Mouse (Mus musculus) neural tube, embryonic 13.5 days (tissue): Measurements from ENCODE around the gene Jak2. TPM values are rescaled to one million over a fixed set of nuclear protein-coding genes. Genes with fewer than 3 reads are reported as not detected.
A peak's percentile ranks its signal among the peaks of the same experiment; 100 is the strongest.

Source experiments
- ATAC-seq: fragments of 200-750 bp; cut with Nextera tagmentation; 2 replicates; pipeline ENCODE4 v1.8.0; 2017; ENCODE audit warnings: low read depth, mild to moderate bottlenecking, moderate TSS enrichment, moderate library complexity
- H3K27ac ChIP-seq: fragments of 300-500 bp; sonication (generic); replicated peaks from 2 replicates; pipeline ENCODE4 v1.5.1; 2015; ENCODE audit warnings: moderate library complexity, mild to moderate bottlenecking, inconsistent platforms
- H3K27me3 ChIP-seq: fragments of 300-500 bp; sonication (generic); 2 replicates; pipeline ENCODE4 v1.6.1; 2015; ENCODE audit warnings: mild to moderate bottlenecking, inconsistent platforms
- H3K36me3 ChIP-seq: fragments of 300-500 bp; sonication (generic); 2 replicates; pipeline ENCODE4 v1.6.1; 2015; ENCODE audit warnings: mild to moderate bottlenecking, inconsistent platforms
- H3K4me1 ChIP-seq: fragments of 300-500 bp; sonication (generic); replicated peaks from 2 replicates; pipeline ENCODE4 v1.6.1; 2015; ENCODE audit warnings: inconsistent platforms
- H3K4me2 ChIP-seq: fragments of 300-500 bp; sonication (generic); 2 replicates; pipeline ENCODE4 v1.6.1; 2015; ENCODE audit warnings: inconsistent platforms, mild to moderate bottlenecking, moderate library complexity
- H3K4me3 ChIP-seq: fragments of 300-500 bp; sonication (generic); 2 replicates; pipeline ENCODE4 v1.5.1; 2015; ENCODE audit warnings: mild to moderate bottlenecking, inconsistent platforms
- H3K9ac ChIP-seq: fragments of 300-500 bp; sonication (generic); 2 replicates; pipeline ENCODE4 v1.6.1; 2015; ENCODE audit warnings: moderate library complexity, mild to moderate bottlenecking, inconsistent platforms
- H3K9me3 ChIP-seq: fragments of 300-500 bp; sonication (generic); 2 replicates; pipeline ENCODE4 v1.6.1; 2016; ENCODE audit warnings: inconsistent platforms
- whole genome bisulfite sequencing: fragments of 180-500 bp; shearing (Covaris S2); methylation state at CpG from one replicate; pipeline ENCODE4 v1.1.7; 2015; 5-methylcytosine and 5-hydroxymethylcytosine counted together
- polyA plus RNA-seq: library from polyadenylated mRNA; unstranded; fragments of >200 nt; fragmentation: Nextera tagmentation; extraction: Ambion mirVana; gene quantifications from 2 replicates; pipeline ENCODE4 v1.2.1, GENCODE M21; 2015

Gene Jak2
- polyA plus RNA-seq, 1 experiment from 2014 or later, result 12.5 TPM

- H3K9ac ChIP-seq, result no peak overlapping the region
- ATAC-seq, result no peak
- no peaks in the 10 kb centered on the region for H3K9me3 ChIP-seq
- no peak overlapping the region for H3K4me3 ChIP-seq
- 79% methylated on average over 6 of the region's 6 CpGs for WGBS
- no peaks in the 10 kb centered on the region for H3K36me3 ChIP-seq
- H3K27ac ChIP-seq, result no peak overlapping the region
- peaks cover 9% of the 10 kb centered on the region; the same call in 1 of the 2 replicates for H3K4me1 ChIP-seq
- no peak overlapping the region for H3K4me2 ChIP-seq
- no peaks in the 10 kb centered on the region for H3K27me3 ChIP-seq
These were observed 18.9 kb upstream of the Jak2 start for GRCm38 (mm10) chr19:29232738-29233137.

- no peaks in the 10 kb centered on the region for H3K36me3 ChIP-seq
- H3K9me3 ChIP-seq, result no peaks in the 10 kb centered on the region
- 57% methylated on average over 9 of the region's 9 CpGs for WGBS
- no peak for ATAC-seq
- H3K4me2 ChIP-seq, result no peak overlapping the region
- H3K27me3 ChIP-seq, result no peaks in the 10 kb centered on the region
- no peak overlapping the region for H3K4me3 ChIP-seq
- H3K4me1 ChIP-seq, result peaks cover 9% of the 10 kb centered on the region; the same call in 1 of the 2 replicates
- H3K9ac ChIP-seq, result no peak overlapping the region
- no peak overlapping the region for H3K27ac ChIP-seq
These were observed 14.8 kb upstream of the Jak2 start for GRCm38 (mm10) chr19:29236658-29237385.

- no peak overlapping the region for H3K27ac ChIP-seq
- WGBS, result 67% methylated on average over 9 of the region's 9 CpGs
- no peaks in the 10 kb centered on the region for H3K27me3 ChIP-seq
- H3K4me3 ChIP-seq, result no peak overlapping the region
- H3K9ac ChIP-seq, result no peak overlapping the region
- peaks cover 9% of the 10 kb centered on the region; the same call in 1 of the 2 replicates for H3K4me1 ChIP-seq
- no peaks in the 10 kb centered on the region for H3K9me3 ChIP-seq
- no peak for ATAC-seq
- H3K36me3 ChIP-seq, result no peaks in the 10 kb centered on the region
- H3K4me2 ChIP-seq, result no peak overlapping the region
These were observed 13.5 kb upstream of the Jak2 start for GRCm38 (mm10) chr19:29238171-29238570.

DNA sequence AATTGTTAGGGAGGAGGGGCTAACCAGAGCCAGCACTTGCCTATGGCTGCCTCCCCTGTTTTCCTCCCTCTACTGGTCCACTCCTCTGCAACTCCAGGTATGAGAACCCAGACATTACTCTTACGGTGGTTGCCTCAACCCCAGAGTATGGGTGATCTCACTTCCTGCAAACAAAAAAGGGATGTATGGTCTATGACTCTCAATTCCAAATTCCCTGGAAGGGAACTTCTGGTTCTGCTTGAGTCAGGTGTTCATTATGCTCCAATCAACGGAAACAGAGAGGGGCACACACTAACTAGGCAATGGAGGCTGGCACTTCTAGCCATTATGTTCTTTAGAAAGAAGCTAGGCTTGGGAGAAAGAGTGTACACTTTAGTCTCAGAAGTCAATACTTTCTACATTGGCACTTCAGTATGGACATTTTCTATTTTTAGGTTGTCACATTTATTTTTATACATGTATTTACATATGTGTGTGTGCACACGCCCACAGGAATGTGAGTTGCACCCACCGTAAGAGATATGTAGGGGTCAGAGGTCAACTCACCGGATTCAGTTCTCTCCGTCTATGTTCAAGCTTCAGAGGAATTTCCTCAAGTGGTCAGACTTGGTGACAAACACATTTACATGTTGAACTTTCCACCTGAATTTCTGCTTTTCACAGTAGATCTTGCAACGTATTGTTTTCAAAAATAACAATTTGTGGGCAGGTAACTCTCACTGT lies 12.0 kb upstream of the Jak2 start:
- WGBS, result 86% methylated on average over 7 of the region's 7 CpGs
- H3K4me1 ChIP-seq, result peaks cover 6% of the 10 kb centered on the region; the same call in 1 of the 2 replicates
- H3K9me3 ChIP-seq, result peaks cover 7% of the 10 kb centered on the region; the same call in 1 of the 2 replicates
- H3K27ac ChIP-seq, result no peak overlapping the region
- no peak overlapping the region for H3K4me2 ChIP-seq
- no peak overlapping the region for H3K9ac ChIP-seq
- no peak for ATAC-seq
- no peaks in the 10 kb centered on the region for H3K27me3 ChIP-seq
- no peak overlapping the region for H3K4me3 ChIP-seq
- no peaks in the 10 kb centered on the region; the same call in 1 of the 2 replicates for H3K36me3 ChIP-seq

- Histone ChIP-seq H3K4me1 (peaks cover 6% of the 10 kb centered on the region; the same call in 1 of the 2 replicates), H3K4me2 (no peak overlapping the region), H3K4me3 (no peak overlapping the region), H3K36me3 (no peaks in the 10 kb centered on the region; the same call in 1 of the 2 replicates), H3K27me3 (no peaks in the 10 kb centered on the region), H3K9me3 (peaks cover 7% of the 10 kb centered on the region; the same call in 1 of the 2 replicates), H3K27ac (no peak overlapping the region), H3K9ac (no peak overlapping the region)
- ATAC-seq, result no peak
- 80% methylated on average over 2 of the region's 2 CpGs for WGBS
These were observed 11.0 kb upstream of the Jak2 start for GRCm38 (mm10) chr19:29240676-29241075.

GRCm38 (mm10) chr19:29241581-29241980 lies 10.0 kb upstream of the Jak2 start:
- 76% methylated on average over 10 of the region's 10 CpGs for WGBS
- no peak overlapping the region for H3K4me2 ChIP-seq
- no peak overlapping the region for H3K27ac ChIP-seq
- peaks cover 7% of the 10 kb centered on the region; the same call in 1 of the 2 replicates for H3K9me3 ChIP-seq
- peaks cover 6% of the 10 kb centered on the region; the same call in 1 of the 2 replicates for H3K4me1 ChIP-seq
- no peak overlapping the region for H3K4me3 ChIP-seq
- no peak for ATAC-seq
- H3K36me3 ChIP-seq, result no peaks in the 10 kb centered on the region; the same call in 1 of the 2 replicates
- no peak overlapping the region for H3K9ac ChIP-seq
- no peaks in the 10 kb centered on the region for H3K27me3 ChIP-seq

DNA sequence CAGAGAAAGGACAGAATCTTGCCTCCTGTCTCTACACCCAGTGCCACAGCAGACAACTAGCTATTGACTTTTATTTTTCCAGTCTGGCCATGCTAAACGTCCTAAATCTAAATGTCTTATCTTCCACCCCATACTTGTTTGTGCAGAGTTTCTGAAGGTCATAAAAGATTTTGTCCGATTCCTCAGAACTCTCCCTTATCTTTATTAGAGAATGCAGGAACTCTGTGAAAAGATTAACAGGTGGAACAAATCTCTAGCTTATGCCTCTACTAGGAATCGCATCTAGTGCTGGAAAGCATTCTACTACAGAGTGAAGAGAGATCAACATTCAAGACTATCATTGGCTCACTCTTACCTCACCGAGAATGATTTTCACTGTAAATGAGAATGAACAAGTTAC lies 1.7 kb upstream of the Jak2 start:
- H3K36me3 ChIP-seq, result no peaks in the 10 kb centered on the region
- no peak for ATAC-seq
- H3K4me3 ChIP-seq, result peak overlapping the region; percentile 94
- H3K9me3 ChIP-seq, result no peaks in the 10 kb centered on the region
- H3K27ac ChIP-seq, result peak overlapping the region; percentile 98
- peak overlapping the region; percentile 84 for H3K4me2 ChIP-seq
- 54% methylated on average over 4 of the region's 4 CpGs for WGBS
- peaks cover 56% of the 10 kb centered on the region for H3K4me1 ChIP-seq
- H3K9ac ChIP-seq, result peak overlapping the region; percentile 98
- H3K27me3 ChIP-seq, result no peaks in the 10 kb centered on the region

DNA sequence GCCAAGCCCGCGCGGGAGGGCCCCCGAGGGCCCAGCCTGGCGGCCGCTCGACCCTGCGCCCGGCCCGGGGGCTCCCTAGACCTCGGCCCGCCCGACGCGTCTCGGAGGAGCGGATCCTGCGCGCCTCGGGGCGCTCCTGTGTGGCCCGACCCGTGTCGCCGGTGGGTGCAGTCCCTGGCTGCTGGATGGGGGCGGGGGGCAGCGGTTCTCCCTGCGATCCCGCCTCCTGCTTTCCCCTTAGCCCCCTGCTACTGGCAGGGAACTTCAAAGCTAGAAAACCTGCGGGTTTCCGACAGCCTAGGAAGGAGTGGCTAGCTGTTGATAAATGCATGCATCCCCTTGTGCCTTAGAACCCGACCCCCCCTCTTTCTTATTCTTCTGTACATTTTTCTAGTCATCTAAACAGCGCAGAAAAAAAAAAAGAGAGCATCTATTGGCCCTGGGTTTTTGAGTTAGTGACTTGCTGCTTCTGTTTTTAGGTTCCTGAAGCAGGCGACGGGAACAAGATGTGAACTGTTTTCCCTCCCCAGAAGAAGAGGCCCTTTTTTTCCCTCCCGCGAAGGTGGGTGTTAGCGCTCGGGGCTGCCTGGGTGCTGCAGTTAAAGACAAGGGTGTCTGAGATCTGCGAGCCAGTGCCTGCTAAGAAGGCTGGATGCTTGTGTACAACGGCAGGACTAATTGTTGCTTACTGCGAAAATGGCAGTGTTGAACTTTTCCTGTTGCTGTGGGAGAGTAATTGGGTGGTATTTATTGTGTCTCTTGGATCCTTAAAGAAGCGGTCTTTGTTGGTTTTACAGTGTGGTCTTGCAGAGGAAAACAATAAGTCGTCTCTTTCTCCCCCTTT lies 552 bp downstream of the Jak2 start:
- Histone ChIP-seq H3K27ac (peak overlapping the region; percentile 98), H3K4me1 (peaks cover 68% of the 10 kb centered on the region)
- peak; percentile 69 for ATAC-seq

DNA sequence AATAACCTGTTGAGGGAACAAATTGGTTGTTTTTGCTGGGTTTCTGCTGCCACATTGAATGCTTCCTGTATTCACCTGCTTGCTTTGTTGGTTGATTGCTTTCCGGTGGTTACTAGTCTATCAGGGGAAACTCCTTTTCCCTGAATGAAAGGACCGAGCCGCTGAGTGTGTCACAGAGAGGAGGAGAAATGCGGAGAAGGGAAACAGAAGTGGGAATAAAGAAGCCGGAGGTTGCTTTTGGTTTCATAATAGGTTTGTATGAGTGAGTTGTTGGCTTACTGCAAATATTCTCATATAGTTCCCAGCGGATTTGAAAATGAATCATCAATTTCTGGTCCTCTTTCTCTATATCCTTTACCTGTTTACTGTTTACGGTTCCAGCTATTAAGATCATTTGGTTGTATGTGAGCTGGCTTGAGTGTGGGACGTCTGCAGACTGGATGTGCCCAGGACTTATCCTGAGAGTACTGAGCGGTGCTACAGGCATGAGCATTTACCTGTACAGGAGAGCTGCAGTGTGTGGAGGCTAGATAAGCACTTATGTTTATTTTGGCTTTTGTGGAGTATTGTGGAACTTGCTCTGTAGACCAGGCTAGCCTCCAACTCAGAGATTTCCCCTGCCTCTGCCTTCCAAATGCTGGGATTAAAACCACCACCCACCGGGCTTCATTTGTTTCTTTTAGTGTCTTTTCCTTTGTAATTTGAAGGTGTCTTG lies 1.4 kb downstream of the Jak2 start:
- no peak for ATAC-seq
- H3K27me3 ChIP-seq, result no peaks in the 10 kb centered on the region
- peak overlapping the region; percentile 98 for H3K9ac ChIP-seq
- H3K27ac ChIP-seq, result peak overlapping the region; percentile 98; the same call in 1 of the 2 replicates
- peak overlapping the region; percentile 84 for H3K4me2 ChIP-seq
- H3K4me3 ChIP-seq, result peak overlapping the region; percentile 94
- peaks cover 66% of the 10 kb centered on the region for H3K4me1 ChIP-seq
- H3K9me3 ChIP-seq, result no peaks in the 10 kb centered on the region
- no peaks in the 10 kb centered on the region for H3K36me3 ChIP-seq
- 18% methylated on average over 10 of the region's 10 CpGs for WGBS

More for the DNA sequence above, 552 bp downstream of the Jak2 start:
- Histone ChIP-seq H3K4me3 (peak overlapping the region; percentile 94), H3K36me3 (no peaks in the 10 kb centered on the region), H3K27me3 (no peaks in the 10 kb centered on the region), H3K9me3 (no peaks in the 10 kb centered on the region), H3K9ac (peak overlapping the region; percentile 98), H3K4me2 (peak overlapping the region; percentile 84)
- WGBS, result under 1% methylated on average over 43 of the region's 44 CpGs

- peak; percentile 21; the same call in 1 of the 2 replicates for ATAC-seq
- Histone ChIP-seq H3K4me2 (peak overlapping the region; percentile 84), H3K9me3 (no peaks in the 10 kb centered on the region), H3K27ac (no peak overlapping the region), H3K4me3 (peak overlapping the region; percentile 94), H3K9ac (peak overlapping the region; percentile 98), H3K27me3 (no peaks in the 10 kb centered on the region), H3K36me3 (no peaks in the 10 kb centered on the region), H3K4me1 (peaks cover 58% of the 10 kb centered on the region)
- WGBS, result 4% methylated on average over 9 of the region's 9 CpGs
These were observed 2.1 kb downstream of the Jak2 start for GRCm38 (mm10) chr19:29253728-29254127.

DNA sequence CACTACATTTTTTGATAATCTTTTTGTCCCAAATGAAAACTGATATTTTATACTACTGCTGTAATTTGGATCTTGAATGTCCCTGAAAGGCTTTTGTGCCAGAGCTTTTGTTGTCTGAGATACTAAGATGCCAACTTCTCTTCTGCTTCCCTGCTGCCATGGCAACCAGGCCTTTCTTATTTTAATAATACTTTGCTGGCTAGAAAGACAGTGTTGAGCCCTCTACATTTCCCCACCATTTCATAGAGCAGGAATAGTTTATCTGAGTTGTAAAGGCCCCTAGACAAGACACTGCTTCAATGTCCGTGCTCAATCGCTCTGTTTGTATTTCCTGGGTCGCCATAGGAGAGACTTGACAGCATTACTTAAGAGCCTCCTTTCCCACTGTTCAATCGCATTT lies 3.0 kb downstream of the Jak2 start:
- peaks cover 49% of the 10 kb centered on the region for H3K4me1 ChIP-seq
- ATAC-seq, result no peak
- H3K27me3 ChIP-seq, result no peaks in the 10 kb centered on the region
- H3K9ac ChIP-seq, result 0 out of 2 replicates have a peak overlapping the region, but pooled peaks have one; percentile 1
- H3K36me3 ChIP-seq, result no peaks in the 10 kb centered on the region
- H3K9me3 ChIP-seq, result no peaks in the 10 kb centered on the region
- H3K4me3 ChIP-seq, result no peak overlapping the region
- peak overlapping the region; percentile 4; the same call in 1 of the 2 replicates for H3K27ac ChIP-seq
- 16% methylated on average over 4 of the region's 4 CpGs for WGBS
- H3K4me2 ChIP-seq, result peak overlapping the region; percentile 84
